26 mouse cellular contexts compared by ENCODE assay signal in the genomic region with DNA sequence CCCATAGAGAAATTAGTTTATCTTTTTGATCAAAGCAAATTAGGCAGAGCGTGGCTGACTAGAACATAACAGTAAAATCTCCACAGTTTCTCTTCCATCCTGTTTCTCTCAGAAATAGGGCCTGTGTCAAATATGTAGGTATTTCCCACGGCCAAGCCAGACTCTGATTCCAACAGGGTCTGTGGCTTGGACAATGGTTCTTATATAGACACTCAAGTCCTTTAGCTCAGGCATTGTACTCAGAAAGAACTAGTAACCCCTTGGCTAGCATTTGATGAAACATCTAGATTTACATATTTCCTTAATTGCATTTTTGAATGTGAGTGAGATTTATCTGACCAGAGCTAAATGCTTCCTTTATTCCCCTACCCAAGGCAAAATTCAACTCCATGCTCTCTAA. TPM values are rescaled to one million over a fixed set of nuclear protein-coding genes. Genes with fewer than 3 reads are reported as not detected.
A peak's percentile ranks its signal among the peaks of the same experiment; 100 is the strongest.
DNase-seq lines count a peak whose midpoint lies in the region; ATAC-seq lines count a peak whose summit lies in the region.
"Had no signal": no experiment of that assay in that cellular context is flagged by ENCODE, and none has a peak within 500 bp of the region (broad histone marks: within the 10 kb centered on the region; RNA-seq: fewer than 3 reads in every experiment).

No protein-coding gene starts in this region.

- H3K9me3 ChIP-seq in midbrain, embryonic 10.5 days (replicated peaks) = peaks cover 4% of the 10 kb centered on the region; the same call in 1 of the 2 replicates
- no peaks in the 10 kb centered on the region for H3K9me3 ChIP-seq in midbrain, embryonic 14.5 days (ENCODE audit: control insufficient read depth, low read length)
- H3K9me3 ChIP-seq in hindbrain, embryonic 12.5 days (replicated peaks) = no peaks in the 10 kb centered on the region
- 0 out of 2 replicates have a peak, but pooled peaks cover 3% of the 10 kb centered on the region for H3K9me3 ChIP-seq in midbrain, embryonic 13.5 days
- H3K9me3 ChIP-seq: limb, embryonic 13.5 days; liver, embryonic 13.5 days; lung, embryonic 15.5 days had no signal

- H3K4me3 ChIP-seq in midbrain, embryonic 10.5 days = no peak overlapping the region
- H3K4me3 ChIP-seq in midbrain, embryonic 14.5 days (replicated peaks; ENCODE audit: low read depth, low read length) = no peak overlapping the region
- no peak overlapping the region for H3K4me3 ChIP-seq in hindbrain, embryonic 12.5 days
- no peak overlapping the region for H3K4me3 ChIP-seq in midbrain, embryonic 13.5 days (replicated peaks)
- H3K4me3 ChIP-seq: limb, embryonic 13.5 days; liver, embryonic 13.5 days; lung, embryonic 15.5 days had no signal

- H3K27ac ChIP-seq in midbrain, embryonic 10.5 days (replicated peaks) = peak overlapping the region; percentile 79
- H3K27ac ChIP-seq in midbrain, embryonic 14.5 days (replicated peaks; ENCODE audit: low read depth, low read length) = no peak overlapping the region
- peak overlapping the region; percentile 67 for H3K27ac ChIP-seq in hindbrain, embryonic 12.5 days
- H3K27ac ChIP-seq in midbrain, embryonic 13.5 days = peak overlapping the region; percentile 53
- H3K27ac ChIP-seq: limb, embryonic 13.5 days; liver, embryonic 13.5 days; lung, embryonic 15.5 days had no signal

- DNase-seq in midbrain, embryonic 10.5 days (ENCODE audit: low spot score) = no peak
- DNase-seq in midbrain, embryonic 14.5 days = no peak
- peak; percentile 38 for DNase-seq in retina, postnatal 1 day
- no peak for DNase-seq in heart, adult 9 months (ENCODE audit: low spot score in 2 of 2)
- DNase-seq in adrenal gland, postnatal 36 days = no peak
- DNase-seq: B cell, adult 2 months; cerebellum, adult 9-10 months; heart, adult 18-20 months; layer of hippocampus, postnatal 36 days; liver, embryonic 13.5 days; lung, postnatal 4 days; thymus, adult 2 months had no signal

- peaks cover 31% of the 10 kb centered on the region for H3K4me1 ChIP-seq in midbrain, embryonic 10.5 days
- peaks cover 6% of the 10 kb centered on the region for H3K4me1 ChIP-seq in midbrain, embryonic 14.5 days (ENCODE audit: control insufficient read depth, insufficient read depth, low read length)
- peaks cover 11% of the 10 kb centered on the region for H3K4me1 ChIP-seq in hindbrain, embryonic 12.5 days
- H3K4me1 ChIP-seq in midbrain, embryonic 13.5 days (replicated peaks) = peaks cover 24% of the 10 kb centered on the region
- H3K4me1 ChIP-seq: limb, embryonic 13.5 days; liver, embryonic 13.5 days; lung, embryonic 15.5 days had no signal

- no peaks in the 10 kb centered on the region for H3K36me3 ChIP-seq in midbrain, embryonic 10.5 days
- no peaks in the 10 kb centered on the region for H3K36me3 ChIP-seq in midbrain, embryonic 14.5 days (ENCODE audit: control insufficient read depth, insufficient read depth, low read length)
- H3K36me3 ChIP-seq in hindbrain, embryonic 12.5 days = no peaks in the 10 kb centered on the region
- no peaks in the 10 kb centered on the region for H3K36me3 ChIP-seq in midbrain, embryonic 13.5 days
- H3K36me3 ChIP-seq: limb, embryonic 13.5 days; liver, embryonic 13.5 days; lung, embryonic 15.5 days had no signal

- H3K4me2 ChIP-seq in midbrain, embryonic 14.5 days (ENCODE audit: low read length) = no peak overlapping the region
- H3K4me2 ChIP-seq in hindbrain, embryonic 12.5 days (replicated peaks) = 0 out of 2 replicates have a peak overlapping the region, but pooled peaks have one; percentile 8
- no peak overlapping the region for H3K4me2 ChIP-seq in midbrain, embryonic 13.5 days (replicated peaks)
- H3K4me2 ChIP-seq: limb, embryonic 13.5 days; liver, embryonic 13.5 days; lung, embryonic 15.5 days had no signal

- peaks cover 32% of the 10 kb centered on the region for H3K27me3 ChIP-seq in midbrain, embryonic 10.5 days (ENCODE audit: low read depth, poor library complexity, severe bottlenecking)
- H3K27me3 ChIP-seq in midbrain, embryonic 14.5 days (ENCODE audit: control insufficient read depth, insufficient read depth, low read length) = no peaks in the 10 kb centered on the region; the same call in 1 of the 2 replicates
- no peaks in the 10 kb centered on the region for H3K27me3 ChIP-seq in hindbrain, embryonic 12.5 days
- H3K27me3 ChIP-seq in midbrain, embryonic 13.5 days = no peaks in the 10 kb centered on the region; the same call in 1 of the 2 replicates
- H3K27me3 ChIP-seq: liver, embryonic 13.5 days; lung, embryonic 15.5 days had no signal

- no peak for ATAC-seq in midbrain, embryonic 14.5 days (ENCODE audit: low FRiP score, low TSS enrichment)
- ATAC-seq in hindbrain, embryonic 12.5 days (ENCODE audit: low FRiP score) = 0 out of 2 replicates have a peak, but pooled peaks have one; percentile 50
- no peak for ATAC-seq in midbrain, embryonic 13.5 days
- ATAC-seq: intestine, postnatal 0 days had no signal

- H3K9ac ChIP-seq in midbrain, embryonic 14.5 days (replicated peaks; ENCODE audit: low read length) = no peak overlapping the region
- H3K9ac ChIP-seq in hindbrain, embryonic 12.5 days = no peak overlapping the region
- H3K9ac ChIP-seq in midbrain, embryonic 13.5 days (replicated peaks) = no peak overlapping the region
- H3K9ac ChIP-seq: limb, embryonic 13.5 days; liver, embryonic 13.5 days; lung, embryonic 15.5 days had no signal

- 51% methylated on average over 2 of the region's 2 CpGs for WGBS in midbrain, embryonic 10.5 days
- 38% methylated on average over 2 of the region's 2 CpGs for WGBS in midbrain, embryonic 14.5 days
- WGBS in hindbrain, embryonic 12.5 days = 45% methylated on average over 2 of the region's 2 CpGs
- 35% methylated on average over 2 of the region's 2 CpGs for WGBS in midbrain, embryonic 13.5 days

RNA-seq across cellular contexts. Expression of gene A930009A15Rik, which starts 0.8 kb away (rescaled TPM):
- 0.31 and 1.1 TPM in 2 replicates for polyA plus RNA-seq in midbrain, embryonic 10.5 days (2016; fragmentation: Nextera tagmentation; extraction: Ambion mirVana)
- polyA plus RNA-seq in midbrain, embryonic 14.5 days (2014; fragmentation: Nextera tagmentation; extraction: Ambion mirVana) = 0.36 and 0.66 TPM in 2 replicates
- 0.70 and 0.72 TPM in 2 replicates for polyA plus RNA-seq in hindbrain, embryonic 12.5 days (2016; fragmentation: Nextera tagmentation; extraction: Ambion mirVana)
- polyA plus RNA-seq in midbrain, embryonic 13.5 days (2015; fragmentation: Nextera tagmentation; extraction: Ambion mirVana) = 0.61 and 0.69 TPM in 2 replicates
- not detected for total RNA-seq in adrenal gland, postnatal 36 days (2021)
- total RNA-seq: adrenal gland, adult 18-20 months; gastrocnemius, adult 8-10 months; heart, adult 18-20 months; hematopoietic stem cell, adult 5-6 weeks had no signal
- polyA plus RNA-seq: embryonic facial prominence, embryonic 14.5 days; heart, embryonic 16.5 days; intestine, postnatal 0 days; kidney, embryonic 16.5 days; large intestine, adult 2 months; limb, embryonic 13.5 days; liver, embryonic 13.5 days; lung, embryonic 15.5 days; stomach, embryonic 16.5 days; thymus, adult 2 months; urinary bladder, adult 2 months had no signal

RNA-seq across cellular contexts. Expression of gene Lgr5, which starts 17.0 kb away (rescaled TPM):
- 7.2 and 9.1 TPM in 2 replicates for polyA plus RNA-seq in midbrain, embryonic 10.5 days (2016; fragmentation: Nextera tagmentation; extraction: Ambion mirVana)
- polyA plus RNA-seq in midbrain, embryonic 14.5 days (2014; fragmentation: Nextera tagmentation; extraction: Ambion mirVana) = 1.9 and 2.0 TPM in 2 replicates
- polyA plus RNA-seq in hindbrain, embryonic 12.5 days (2016; fragmentation: Nextera tagmentation; extraction: Ambion mirVana) = 7.9 and 8.1 TPM in 2 replicates
- 2.2 and 2.9 TPM in 2 replicates for polyA plus RNA-seq in midbrain, embryonic 13.5 days (2015; fragmentation: Nextera tagmentation; extraction: Ambion mirVana)
- total RNA-seq in adrenal gland, postnatal 36 days (2021) = 10 to 100 TPM; 16.7 to 18.4 TPM
